Mouse (Mus musculus): Measurements from ENCODE around the gene Fuca1.
A peak's percentile ranks its signal among the peaks of the same experiment; 100 is the strongest.

The Fuca1 gene

GRCm38 (mm10) chr4:135889884-135890283 lies 30.7 kb upstream of the Fuca1 start:
- peak; percentile 88 for DNase-seq

- DNase-seq, result no peak
Measured at GRCm38 (mm10) chr4:135891539-135891938, 29.0 kb upstream of the Fuca1 start.

- DNase-seq, result no peak
Measured at GRCm38 (mm10) chr4:135892884-135893283, 27.7 kb upstream of the Fuca1 start.

GRCm38 (mm10) chr4:135895071-135895571 lies 25.4 kb upstream of the Fuca1 start, which contains the start of gene Cnr2:
TSS of gene Cnr2 (plus strand) at chr4:135895394.
- peak; percentile 63 for DNase-seq

GRCm38 (mm10) chr4:135896157-135896556 lies 24.4 kb upstream of the Fuca1 start:
- no peak for DNase-seq

GRCm38 (mm10) chr4:135898380-135899049 lies 22.0 kb upstream of the Fuca1 start:
- DNase-seq, result peak; percentile 77

- DNase-seq, result no peak
Measured at GRCm38 (mm10) chr4:135899050-135899448, 21.5 kb upstream of the Fuca1 start.

- DNase-seq, result no peak
Measured at GRCm38 (mm10) chr4:135900008-135900407, 20.5 kb upstream of the Fuca1 start.

- DNase-seq, result no peak
Measured at GRCm38 (mm10) chr4:135902606-135903242, 17.8 kb upstream of the Fuca1 start.

- no peak for DNase-seq
Measured at GRCm38 (mm10) chr4:135904810-135905209, 15.7 kb upstream of the Fuca1 start.

- DNase-seq, result no peak
Measured at GRCm38 (mm10) chr4:135906633-135907032, 13.9 kb upstream of the Fuca1 start.

GRCm38 (mm10) chr4:135909326-135910066 lies 11.0 kb upstream of the Fuca1 start:
- no peak for DNase-seq

- no peak for DNase-seq
Measured at GRCm38 (mm10) chr4:135911531-135911930, 9.0 kb upstream of the Fuca1 start.

GRCm38 (mm10) chr4:135912164-135912563 lies 8.4 kb upstream of the Fuca1 start:
- no peak for DNase-seq

GRCm38 (mm10) chr4:135912835-135913234 lies 7.7 kb upstream of the Fuca1 start:
- no peak for DNase-seq

- DNase-seq, result no peak
Measured at GRCm38 (mm10) chr4:135913433-135913832, 7.1 kb upstream of the Fuca1 start.

- no peak for DNase-seq
Measured at GRCm38 (mm10) chr4:135918635-135919279, 1.8 kb upstream of the Fuca1 start.

GRCm38 (mm10) chr4:135919280-135919639 lies 1.3 kb upstream of the Fuca1 start:
- DNase-seq, result no peak

- no peak for DNase-seq
Measured at GRCm38 (mm10) chr4:135921257-135922120, 954 bp downstream of the Fuca1 start.

GRCm38 (mm10) chr4:135922190-135922589 lies 1.7 kb downstream of the Fuca1 start:
- no peak for DNase-seq

- DNase-seq, result no peak
Measured at GRCm38 (mm10) chr4:135924418-135924817, 3.9 kb downstream of the Fuca1 start.

GRCm38 (mm10) chr4:135925341-135925740 lies 4.8 kb downstream of the Fuca1 start:
- DNase-seq, result no peak

Data from thymus, postnatal 14 days (tissue).